Mouse (Mus musculus): ENCODE data around the gene Qtrt2. TPM values are rescaled to one million over a fixed set of nuclear protein-coding genes. Genes with fewer than 3 reads are reported as not detected.

Qtrt2 gene
- polyA plus RNA-seq, 1 experiment, result 9.5 TPM

GRCm38 (mm10) chr16:43818404-43818803 lies 108.2 kb downstream of the Qtrt2 start:
- H3ac ChIP-seq (ENCODE audit: control insufficient read depth, insufficient read length), result no peak overlapping the region
- H3K4me2 ChIP-seq (ENCODE audit: low read depth), result peak overlapping the region; percentile 30
- H3K4me3 ChIP-seq, result no peak overlapping the region
- no peaks in the 10 kb centered on the region for H3K36me3 ChIP-seq (ENCODE audit: control insufficient read depth, insufficient read depth)
- TF ChIP-seq REST (IDR thresholded peaks at IDR 0.05; ENCODE audit: insufficient read depth, insufficient read length) (no peak), POLR2A (IDR thresholded peaks at IDR 0.05; ENCODE audit: insufficient read length, low read depth) (no peak)
- H3K27me3 ChIP-seq (ENCODE audit: control insufficient read depth, insufficient read depth, insufficient read length), result no peaks in the 10 kb centered on the region
- H3K79me2 ChIP-seq (ENCODE audit: control insufficient read depth, insufficient read depth), result no peaks in the 10 kb centered on the region

- Histone ChIP-seq H3K36me3 (ENCODE audit: control insufficient read depth, insufficient read depth) (no peaks in the 10 kb centered on the region), H3K4me2 (ENCODE audit: low read depth) (no peak overlapping the region), H3K27me3 (ENCODE audit: control insufficient read depth, insufficient read depth, insufficient read length) (no peaks in the 10 kb centered on the region), H3K79me2 (ENCODE audit: control insufficient read depth, insufficient read depth) (no peaks in the 10 kb centered on the region), H3ac (ENCODE audit: control insufficient read depth, insufficient read length) (no peak overlapping the region), H3K4me3 (no peak overlapping the region)
- TF ChIP-seq MYOD1 (IDR thresholded peaks at IDR 0.05; ENCODE audit: control insufficient read depth in 1 of 3, insufficient read length in 2 of 3, low read depth in 2 of 3) (no peak), E2F4 (IDR thresholded peaks at IDR 0.05; ENCODE audit: insufficient read depth) (no peak), USF1 (IDR thresholded peaks at IDR 0.05; ENCODE audit: low read depth) (no peak), REST (IDR thresholded peaks at IDR 0.05; ENCODE audit: insufficient read depth, insufficient read length) (no peak), MAX (IDR thresholded peaks at IDR 0.05; ENCODE audit: low read depth) (no peak), POLR2AphosphoS2 (IDR thresholded peaks at IDR 0.05; ENCODE audit: insufficient read length, low read depth) (no peak), TCF12 (IDR thresholded peaks at IDR 0.05; ENCODE audit: insufficient read depth, poor library complexity, severe bottlenecking) (no peak), TCF3 (IDR thresholded peaks at IDR 0.05; ENCODE audit: insufficient read length, low read depth) (no peak), POLR2A (IDR thresholded peaks at IDR 0.05; ENCODE audit: insufficient read length, low read depth) (no peak), MYOG (IDR thresholded peaks at IDR 0.05; ENCODE audit: control insufficient read depth in 1 of 3, insufficient read depth in 1 of 3, insufficient read length in 2 of 3, low read depth in 2 of 3) (no peak), CEBPB (IDR thresholded peaks at IDR 0.05; ENCODE audit: insufficient read depth, poor library complexity, severe bottlenecking) (no peak), SRF (IDR thresholded peaks at IDR 0.05; ENCODE audit: control insufficient read depth, insufficient read length, low read depth) (no peak)
Observed at GRCm38 (mm10) chr16:43816321-43816720, 110.3 kb downstream of the Qtrt2 start.

GRCm38 (mm10) chr16:43814644-43815043 lies 112.0 kb downstream of the Qtrt2 start:
- Histone ChIP-seq H3K4me2 (ENCODE audit: low read depth) (no peak overlapping the region), H3ac (ENCODE audit: control insufficient read depth, insufficient read length) (no peak overlapping the region), H3K36me3 (ENCODE audit: control insufficient read depth, insufficient read depth) (no peaks in the 10 kb centered on the region), H3K79me2 (ENCODE audit: control insufficient read depth, insufficient read depth) (no peaks in the 10 kb centered on the region), H3K4me3 (no peak overlapping the region), H3K27me3 (ENCODE audit: control insufficient read depth, insufficient read depth, insufficient read length) (no peaks in the 10 kb centered on the region)
- TF ChIP-seq POLR2A (IDR thresholded peaks at IDR 0.05; ENCODE audit: insufficient read length, low read depth) (no peak), MYOD1 (IDR thresholded peaks at IDR 0.05; ENCODE audit: control insufficient read depth in 1 of 3, insufficient read length in 2 of 3, low read depth in 2 of 3) (no peak), REST (IDR thresholded peaks at IDR 0.05; ENCODE audit: insufficient read depth, insufficient read length) (no peak), SRF (IDR thresholded peaks at IDR 0.05; ENCODE audit: control insufficient read depth, insufficient read length, low read depth) (no peak), CEBPB (IDR thresholded peaks at IDR 0.05; ENCODE audit: insufficient read depth, poor library complexity, severe bottlenecking) (no peak), POLR2AphosphoS2 (IDR thresholded peaks at IDR 0.05; ENCODE audit: insufficient read length, low read depth) (no peak), TCF12 (IDR thresholded peaks at IDR 0.05; ENCODE audit: insufficient read depth, poor library complexity, severe bottlenecking) (no peak)

Other genes with a start within 250 kb of the Qtrt2 start
- gene Drd3, start 172.8 kb downstream of the Qtrt2 start, polyA plus RNA-seq (2012; fragmentation: generic; extraction: Trizol), result not detected
- gene Ccdc191, start 37.0 kb downstream of the Qtrt2 start, polyA plus RNA-seq (2012; fragmentation: generic; extraction: Trizol), result 1.5 TPM
- not detected for gene Zdhhc23, start 53.0 kb upstream of the Qtrt2 start, polyA plus RNA-seq (2012; fragmentation: generic; extraction: Trizol)
- gene Gramd1c, start 136.5 kb upstream of the Qtrt2 start, polyA plus RNA-seq (2012; fragmentation: generic; extraction: Trizol), result 0.06 TPM
- 28.7 TPM for gene Atp6v1a, start 212.9 kb upstream of the Qtrt2 start, polyA plus RNA-seq (2012; fragmentation: generic; extraction: Trizol)
- gene Naa50, start 213.0 kb upstream of the Qtrt2 start, polyA plus RNA-seq (2012; fragmentation: generic; extraction: Trizol), result 34.7 TPM
- gene Usf3, start 246.4 kb upstream of the Qtrt2 start, polyA plus RNA-seq (2012; fragmentation: generic; extraction: Trizol), result 3.5 TPM

All from myocyte (in vitro differentiated cells).